Mouse (Mus musculus) C2C12 (cell line): Measurements from ENCODE around the gene Fbxl17.

Experiments used
- CTCF ChIP-seq: IDR thresholded peaks from one replicate; pipeline ENCODE4 v1.5.1; 2011; ENCODE audit not compliant: control insufficient read depth, insufficient read depth, insufficient read length
- MAX ChIP-seq: IDR thresholded peaks from one replicate; pipeline ENCODE4 v1.6.1; 2011; ENCODE audit warnings: mild to moderate bottlenecking, control low read depth
- USF1 ChIP-seq: IDR thresholded peaks from one replicate; pipeline ENCODE4 v1.6.1; 2011; ENCODE audit warnings: low read depth, mild to moderate bottlenecking, control low read depth, moderate library complexity

DNA sequence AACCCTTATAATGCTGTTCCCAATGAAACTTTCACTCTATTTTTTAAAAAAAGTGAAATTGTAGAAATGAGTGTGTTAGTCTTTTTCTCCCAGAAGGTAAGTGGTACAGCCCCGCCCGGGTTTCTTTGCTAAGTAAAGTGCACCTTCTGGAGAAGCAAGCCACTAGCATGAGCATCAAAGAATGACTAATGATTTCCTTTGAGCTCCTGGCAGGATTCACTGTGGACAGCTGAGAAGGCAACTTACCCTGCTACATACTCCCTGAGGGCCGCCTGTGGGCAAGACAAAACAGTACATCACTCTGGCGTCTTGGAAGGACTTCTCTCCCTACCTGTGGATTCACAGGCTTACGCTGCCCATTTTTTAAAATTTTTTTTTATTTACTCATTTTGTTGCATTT is 217.8 kb downstream of the Fbxl17 start:
- no peak for TF ChIP-seq CTCF
- TF ChIP-seq USF1: no peak
- TF ChIP-seq MAX: no peak
